Mouse (Mus musculus) adrenal gland (tissue): Measurements from ENCODE around the gene Xrn1.
"Not testable (repeated sequence)": the region's sequence is repeated elsewhere in the genome, so short reads cannot be mapped to it uniquely, and the experiment has no call there.

Experiments used
- intact Hi-C: fragments of 180-260 bp; cut with DNase I; formaldehyde crosslinking; loops from one replicate; pipeline ENCODE4 v1.15.1; 2025
- long read RNA-seq, 2 experiments: library from polyadenylated mRNA; unstranded; transcript quantifications; one replicate each; pipeline ENCODE4 v2.0.0; 2020; ENCODE audit warnings: borderline replicate concordance in 1 of 2; ENCODE audit not compliant: insufficient replicate concordance in 1 of 2

Gene Xrn1
- long read RNA-seq, experiment 1, partial matches to known transcripts, result 2 of 4 reads
- long read RNA-seq, experiment 1, other reads (novel, unspliced or antisense), result 2 of 4 reads
- long read RNA-seq, experiment 2, partial matches to known transcripts, result 12 of 17 reads
- long read RNA-seq, experiment 2, other reads (novel, unspliced or antisense), result 5 of 17 reads

GRCm38 (mm10) chr9:95954585-95955461 lies at the start of gene Xrn1:
Gene Xrn1 (plus strand): TSS chr9:95954760.
- intact Hi-C loops, result no loop called here

- intact Hi-C loops, result no loop called here
These were observed 21.7 kb upstream of the Xrn1 start for GRCm38 (mm10) chr9:95932855-95933254.

DNA sequence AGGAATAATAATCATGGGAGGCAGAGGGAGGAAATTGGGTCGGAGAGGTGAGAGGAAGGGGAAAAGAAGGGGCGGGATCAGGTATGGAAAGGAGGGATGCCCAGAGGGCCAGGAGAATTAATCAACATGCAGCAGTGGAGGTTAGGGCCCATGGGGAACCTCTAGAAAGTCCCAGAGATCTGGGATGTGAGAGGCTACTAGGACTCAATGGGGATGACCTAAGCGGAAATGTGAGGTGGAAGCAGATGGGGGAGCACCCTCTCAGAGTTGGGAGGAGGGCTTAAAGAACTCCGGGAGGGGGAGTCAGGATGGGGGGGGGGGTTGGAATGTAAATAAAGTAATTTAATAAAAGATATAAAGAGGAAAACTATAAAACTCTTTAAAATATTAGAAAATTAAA lies 902 bp upstream of the Xrn1 start:
- intact Hi-C loops, result no loop called here

DNA sequence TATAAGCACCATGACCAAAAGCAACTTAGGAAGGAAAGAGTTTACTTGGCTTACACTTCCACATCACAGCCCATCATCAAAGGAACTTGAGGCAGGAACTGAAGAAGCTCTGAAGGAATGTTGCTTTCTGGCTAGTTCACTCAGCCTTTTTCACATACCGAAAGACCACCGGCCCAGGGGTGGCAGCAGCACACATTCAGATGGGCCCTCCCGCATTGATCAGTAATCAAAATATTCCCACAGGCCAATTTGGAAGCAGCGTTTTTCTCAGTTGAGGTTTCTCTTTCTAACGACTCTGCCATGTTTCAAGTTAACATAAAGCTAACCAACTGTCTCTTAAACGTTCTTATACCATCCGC lies 355 bp upstream of the Xrn1 start:
- intact Hi-C loops, result no loop called here

DNA sequence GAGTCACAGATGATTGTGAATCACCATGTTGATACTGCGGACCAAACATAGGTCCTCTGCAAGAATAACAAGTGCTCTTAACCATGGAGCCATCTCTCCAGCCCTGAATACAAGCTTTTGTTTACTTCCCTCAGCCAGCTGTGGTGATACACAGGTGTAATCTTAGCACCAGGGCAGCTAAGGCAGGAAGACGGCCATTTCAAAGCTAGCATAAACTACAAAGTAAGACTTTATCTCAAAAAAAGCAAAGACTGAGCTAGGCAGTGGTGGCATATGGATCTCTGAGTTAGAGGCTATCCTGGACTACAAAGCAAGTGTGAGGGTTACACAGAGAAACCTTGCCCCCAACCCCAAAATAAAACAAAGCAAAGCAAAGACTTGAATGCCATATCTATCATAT lies 3.1 kb downstream of the Xrn1 start:
- intact Hi-C loops, result no loop called here

GRCm38 (mm10) chr9:95958041-95958730 lies 3.6 kb downstream of the Xrn1 start:
- intact Hi-C loops, result no loop called here

- intact Hi-C loops, result not testable (repeated sequence)
These were observed 4.2 kb downstream of the Xrn1 start for GRCm38 (mm10) chr9:95958731-95959105.

DNA sequence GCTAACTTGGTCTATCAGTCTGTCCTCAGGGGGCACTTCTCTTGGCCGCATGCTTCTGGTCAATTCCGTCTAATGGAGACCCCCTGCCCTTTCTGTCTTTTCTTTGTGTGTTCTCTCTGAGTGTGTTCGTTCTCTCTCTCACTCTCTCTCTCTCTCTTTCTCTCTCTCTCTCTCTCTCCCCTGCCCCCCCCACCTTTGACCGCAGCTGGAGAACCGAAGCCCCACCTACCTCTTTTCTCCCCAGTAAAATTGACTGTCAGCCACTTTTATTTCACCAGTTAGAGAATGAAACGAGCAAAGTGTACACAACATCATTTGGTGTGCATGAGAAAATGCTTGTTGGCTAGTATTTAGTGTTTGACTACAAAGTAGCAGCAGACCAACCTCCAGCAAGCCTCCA lies 4.7 kb downstream of the Xrn1 start:
- intact Hi-C loops, result no loop called here

GRCm38 (mm10) chr9:95959732-95960428 lies 5.3 kb downstream of the Xrn1 start:
- intact Hi-C loops, result no loop called here

DNA sequence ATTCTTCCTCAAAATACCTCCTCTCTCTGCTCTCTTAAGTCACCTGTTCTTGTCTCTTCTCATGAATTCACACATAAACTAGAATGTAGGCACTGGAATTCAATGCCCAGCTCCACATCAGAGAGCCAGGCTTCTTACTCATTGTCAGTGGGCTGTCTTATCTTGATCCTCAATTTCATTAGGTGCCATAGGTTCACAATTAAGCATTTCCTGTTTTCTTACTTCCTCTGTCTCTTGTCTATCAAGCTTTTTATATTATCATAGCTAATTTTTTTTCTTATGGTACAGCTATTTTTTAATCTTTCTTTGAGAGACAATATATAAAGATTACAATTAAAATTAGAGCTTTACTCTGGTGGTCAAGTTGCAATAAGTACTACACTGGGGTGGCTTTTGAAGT lies 6.5 kb downstream of the Xrn1 start:
- intact Hi-C loops, result no loop called here

GRCm38 (mm10) chr9:95964037-95964436 lies 9.5 kb downstream of the Xrn1 start:
- intact Hi-C loops, result no loop called here

DNA sequence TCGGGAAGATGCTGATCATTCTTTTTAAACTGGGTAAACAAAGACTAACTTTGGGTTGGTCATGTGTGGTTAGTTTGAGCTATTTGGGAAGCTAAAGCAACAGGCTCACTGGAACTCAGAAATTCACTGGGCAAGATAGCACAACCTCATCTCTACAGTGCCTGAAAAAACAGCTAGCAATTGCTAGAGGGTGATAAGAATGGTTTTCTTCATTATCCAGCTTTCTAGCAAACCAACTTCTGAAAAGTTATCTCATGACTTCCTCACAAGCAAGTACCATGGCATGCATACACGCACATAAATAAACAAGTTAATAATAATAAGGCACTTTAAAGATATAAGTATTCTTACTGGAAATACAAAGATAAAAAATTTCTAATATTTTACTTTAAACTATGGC lies 23.7 kb downstream of the Xrn1 start:
- intact Hi-C loops, result no loop called here

DNA sequence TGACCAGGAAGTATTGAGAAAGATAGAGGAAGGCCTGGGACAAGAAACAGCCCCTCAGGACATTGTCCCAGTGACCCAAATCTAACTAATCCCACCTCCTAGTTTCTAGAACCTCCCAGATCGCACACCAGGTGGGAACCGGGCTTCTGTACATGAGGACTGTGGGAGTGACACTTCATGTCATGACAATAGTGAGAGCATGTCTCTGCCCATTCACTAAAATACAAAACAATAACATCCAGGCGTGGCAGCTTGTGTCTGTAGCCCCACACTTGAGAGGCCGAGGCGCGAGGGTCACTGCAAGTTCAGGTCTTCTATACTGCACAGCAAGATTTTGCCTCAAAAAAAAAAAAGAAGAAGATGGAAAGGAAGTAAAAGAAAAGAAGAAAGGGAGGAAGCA lies 25.3 kb downstream of the Xrn1 start:
- intact Hi-C loops, result no loop called here

GRCm38 (mm10) chr9:95992255-95992654 lies 37.7 kb downstream of the Xrn1 start:
- intact Hi-C loops, result no loop called here

DNA sequence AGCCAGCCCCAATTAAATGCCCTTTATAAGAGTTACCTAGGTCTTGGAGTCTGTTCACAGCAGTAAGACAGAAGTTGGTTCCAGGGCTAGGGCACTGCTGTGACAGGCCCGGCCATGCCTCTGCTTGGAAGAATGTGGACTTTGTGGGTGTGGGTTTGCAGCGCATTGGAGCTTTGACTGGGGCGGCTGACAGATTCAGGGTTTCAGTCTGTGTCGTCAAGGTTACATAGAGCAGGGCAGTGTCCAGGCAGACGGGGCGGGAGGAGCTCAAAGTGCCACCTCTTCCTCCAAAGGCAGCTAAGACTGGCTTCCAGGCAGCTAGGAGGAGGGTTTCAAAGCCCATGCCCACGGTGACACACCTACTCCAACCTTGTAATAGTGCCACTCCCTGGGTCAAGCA lies 49.9 kb downstream of the Xrn1 start:
- intact Hi-C loops, result no loop called here

DNA sequence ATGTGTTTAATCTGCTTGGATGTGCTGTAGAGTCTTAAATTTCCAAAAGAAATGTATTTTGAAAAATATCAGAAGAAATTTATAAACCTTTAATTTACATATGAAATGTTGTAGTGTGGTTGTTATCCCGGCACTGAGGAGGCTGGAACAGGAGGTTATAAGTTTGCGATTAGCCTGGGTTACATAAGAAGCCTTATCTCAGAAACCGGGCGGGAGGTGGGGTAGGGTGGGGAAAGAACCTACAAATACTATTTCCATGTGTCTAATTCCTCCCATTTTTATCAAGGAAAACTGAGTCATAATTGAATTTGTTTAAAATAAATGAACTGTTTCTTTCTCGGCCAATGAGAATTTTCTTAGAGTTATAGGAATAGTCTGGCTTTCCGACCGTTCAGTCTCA lies 56.1 kb downstream of the Xrn1 start:
- intact Hi-C loops, result no loop called here

GRCm38 (mm10) chr9:96023921-96024320 lies 69.4 kb downstream of the Xrn1 start:
- intact Hi-C loops, result loop anchor here (10.0 kb wide), 1 partner anchor 139 kb away; no protein-coding TSS in a partner anchor

- intact Hi-C loops, result loop anchor here (10.0 kb wide), 1 partner anchor 143 kb away; no protein-coding TSS in a partner anchor
These were observed 73.4 kb downstream of the Xrn1 start for GRCm38 (mm10) chr9:96027913-96028312.

- intact Hi-C loops, result loop anchor here (10.0 kb wide), 1 partner anchor 144 kb away; no protein-coding TSS in a partner anchor
These were observed 74.3 kb downstream of the Xrn1 start for GRCm38 (mm10) chr9:96028818-96029217.

- intact Hi-C loops, result loop anchor here (10.0 kb wide), 1 partner anchor 145 kb away; no protein-coding TSS in a partner anchor
These were observed 75.3 kb downstream of the Xrn1 start for GRCm38 (mm10) chr9:96029886-96030285.

DNA sequence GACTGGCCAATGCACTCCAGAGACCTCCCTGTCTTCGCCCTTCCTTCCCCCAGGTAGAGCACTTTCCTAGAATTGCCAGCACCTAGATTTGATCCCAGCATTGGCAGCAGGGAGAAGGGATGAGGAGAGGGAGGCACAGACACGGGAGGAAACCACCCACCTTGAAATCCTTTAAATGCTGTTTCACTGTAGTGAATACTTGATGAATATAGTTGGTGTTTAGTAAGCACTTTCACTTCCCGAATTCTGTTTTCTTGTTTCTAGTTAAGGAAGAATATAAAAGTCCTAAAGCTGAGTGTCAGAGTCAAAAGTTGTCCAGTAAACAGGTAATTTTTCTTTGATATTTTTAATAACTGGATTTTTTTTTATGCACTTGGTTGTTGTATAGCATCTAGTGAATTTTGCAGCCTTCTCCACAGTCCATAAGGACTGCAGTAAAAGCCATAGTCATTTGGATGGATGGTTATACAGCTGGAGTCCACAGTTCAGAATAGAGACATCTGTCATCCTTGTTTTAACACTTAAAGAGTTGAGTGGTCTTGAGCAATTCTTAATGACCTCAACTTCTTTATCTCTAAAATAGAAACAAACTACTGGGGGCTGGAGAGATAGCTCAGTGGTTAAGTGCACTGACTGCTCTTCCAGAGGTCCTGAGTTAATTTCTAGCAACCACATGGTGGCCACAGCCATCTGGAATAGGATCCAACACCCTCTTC lies 81.0 kb downstream of the Xrn1 start:
- intact Hi-C loops, result no loop called here
